Mouse (Mus musculus) midbrain, embryonic 11.5 days (tissue): ENCODE measurements at regions not wholly inside any gene's neighbourhood (a gene's known extent, or its start where the extent isn't known, plus 50 kb on each side); places are given as distances from the start of the nearest gene placed in this dataset.

Experiments
- ATAC-seq: fragments of 200-750 bp; cut with Nextera tagmentation; 2 replicates; pipeline ENCODE4 v1.8.0; 2017; ENCODE audit warnings: moderate TSS enrichment, moderate library complexity; ENCODE audit not compliant: low FRiP score
- DNase-seq: peaks from one replicate; pipeline ENCODE4 v3.0.0; 2015; ENCODE audit warnings: low spot score; ENCODE audit errors: missing footprints
- H3K27ac ChIP-seq: fragments of 300-500 bp; sonication (generic); 2 replicates; pipeline ENCODE4 v1.5.1; 2014; ENCODE audit warnings: low read depth, low read length
- H3K27me3 ChIP-seq: fragments of 300-500 bp; sonication (generic); 2 replicates; pipeline ENCODE4 v1.6.1; 2014; ENCODE audit warnings: mild to moderate bottlenecking, low read length, moderate library complexity, mixed read lengths; ENCODE audit not compliant: control insufficient read depth, insufficient read depth
- H3K36me3 ChIP-seq: fragments of 300-500 bp; sonication (generic); 2 replicates; pipeline ENCODE4 v1.6.1; 2014; ENCODE audit warnings: mild to moderate bottlenecking, low read length, moderate library complexity, mixed read lengths; ENCODE audit not compliant: control insufficient read depth, insufficient read depth
- H3K4me1 ChIP-seq: fragments of 300-500 bp; sonication (generic); 2 replicates; pipeline ENCODE4 v1.6.1; 2014; ENCODE audit warnings: low read length; ENCODE audit not compliant: control insufficient read depth, insufficient read depth
- H3K4me2 ChIP-seq: fragments of 300-500 bp; sonication (generic); 2 replicates; pipeline ENCODE4 v1.6.1; 2014; ENCODE audit warnings: mild to moderate bottlenecking, moderate library complexity
- H3K4me3 ChIP-seq: fragments of 300-500 bp; sonication (generic); 2 replicates; pipeline ENCODE4 v1.5.1; 2014; ENCODE audit warnings: low read depth, low read length
- H3K9ac ChIP-seq: fragments of 300-500 bp; sonication (generic); 2 replicates; pipeline ENCODE4 v1.6.1; 2014; ENCODE audit warnings: low read length
- H3K9me3 ChIP-seq: fragments of 300-500 bp; sonication (generic); 2 replicates; pipeline ENCODE4 v1.6.1; 2016; ENCODE audit warnings: low read length; ENCODE audit not compliant: control insufficient read depth
- WGBS: fragments of 180-500 bp; shearing (Covaris S2); extraction: QIAGEN DNeasy Blood & Tissue Kit; methylation state at CpG from one replicate; pipeline ENCODE4 v1.1.7; 2014; 5-methylcytosine and 5-hydroxymethylcytosine counted together

DNA sequence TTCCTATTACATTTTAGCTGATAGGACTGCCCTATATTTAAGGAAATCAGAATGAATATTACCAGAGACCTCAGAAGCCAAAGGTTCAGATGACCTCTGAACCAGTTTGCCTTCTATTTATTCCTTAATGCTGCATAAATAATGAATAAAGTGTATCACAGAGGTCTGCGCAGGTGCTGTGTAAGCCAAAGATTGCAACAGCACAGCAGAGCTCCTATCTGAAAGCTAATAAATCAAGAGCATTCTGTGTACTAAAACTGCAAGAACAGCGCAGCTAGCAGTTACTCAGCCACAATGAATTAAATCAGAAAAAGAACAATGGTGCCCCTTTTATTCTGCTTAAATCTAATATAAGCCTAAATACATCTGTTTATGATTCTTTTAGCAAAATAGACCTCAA lies 1208.5 kb downstream of the Rapgef2 start:
- no peak overlapping the region for H3K27ac ChIP-seq
- H3K4me1 ChIP-seq = no peaks in the 10 kb centered on the region
- ATAC-seq (no peak), DNase-seq (no peak)
- H3K4me2 ChIP-seq = no peak overlapping the region
- H3K9me3 ChIP-seq = no peaks in the 10 kb centered on the region
- no peak overlapping the region for H3K4me3 ChIP-seq
- H3K27me3 ChIP-seq = no peaks in the 10 kb centered on the region
- 84% methylated on average over 2 of the region's 2 CpGs for whole genome bisulfite sequencing
- H3K9ac ChIP-seq = no peak overlapping the region
- H3K36me3 ChIP-seq = no peaks in the 10 kb centered on the region

DNA sequence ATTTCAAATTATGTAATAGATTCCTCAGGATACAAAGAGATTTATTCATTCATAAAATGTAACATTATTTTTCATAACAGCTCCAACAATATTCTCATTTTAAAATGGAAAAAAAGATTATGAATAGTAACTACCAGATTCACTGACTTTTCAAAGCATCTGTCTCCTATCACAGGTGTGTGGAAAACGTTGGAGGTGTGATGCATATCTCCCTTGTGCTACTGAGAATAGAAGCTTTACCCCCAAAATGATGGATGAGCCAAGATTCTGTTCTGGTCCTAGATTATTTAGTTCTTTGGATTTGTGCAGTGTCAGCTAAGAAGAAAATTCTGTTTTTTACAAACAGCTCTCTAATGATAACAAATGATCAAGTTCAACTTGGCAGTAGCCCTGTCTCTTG lies 1209.0 kb downstream of the Rapgef2 start:
- Histone ChIP-seq H3K4me2 (no peak overlapping the region), H3K27me3 (no peaks in the 10 kb centered on the region), H3K4me1 (no peaks in the 10 kb centered on the region), H3K27ac (no peak overlapping the region), H3K9me3 (no peaks in the 10 kb centered on the region), H3K4me3 (no peak overlapping the region), H3K9ac (no peak overlapping the region), H3K36me3 (no peaks in the 10 kb centered on the region)
- WGBS = 69% methylated on average over 1 of the region's 1 CpGs
- ATAC-seq (no peak), DNase-seq (no peak)

DNA sequence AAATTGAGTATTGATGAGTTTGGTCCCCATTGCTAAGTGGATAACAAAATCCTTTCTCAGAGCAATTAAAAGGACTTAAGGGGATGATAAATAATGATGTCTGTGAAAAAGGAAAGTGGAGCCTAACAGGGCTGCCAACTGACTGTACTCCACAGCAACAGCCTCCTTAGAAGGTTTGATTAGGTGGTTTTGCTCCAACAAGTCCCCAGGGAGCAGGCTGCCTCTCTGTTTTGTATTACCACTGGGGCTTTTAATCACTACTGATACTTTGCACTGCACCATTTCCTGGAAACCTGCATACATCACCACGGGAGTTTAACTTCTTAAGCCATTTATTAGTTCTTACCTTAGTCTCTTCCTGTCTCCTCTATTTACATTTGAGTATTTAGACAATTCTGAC lies 1213.3 kb downstream of the Rapgef2 start:
- no peak for DNase-seq
- Histone ChIP-seq H3K27ac (no peak overlapping the region), H3K36me3 (no peaks in the 10 kb centered on the region), H3K27me3 (no peaks in the 10 kb centered on the region), H3K4me2 (no peak overlapping the region), H3K4me3 (no peak overlapping the region), H3K4me1 (no peaks in the 10 kb centered on the region), H3K9me3 (no peaks in the 10 kb centered on the region), H3K9ac (no peak overlapping the region)
- ATAC-seq = no peak
- 52% methylated on average over 1 of the region's 1 CpGs for WGBS

DNA sequence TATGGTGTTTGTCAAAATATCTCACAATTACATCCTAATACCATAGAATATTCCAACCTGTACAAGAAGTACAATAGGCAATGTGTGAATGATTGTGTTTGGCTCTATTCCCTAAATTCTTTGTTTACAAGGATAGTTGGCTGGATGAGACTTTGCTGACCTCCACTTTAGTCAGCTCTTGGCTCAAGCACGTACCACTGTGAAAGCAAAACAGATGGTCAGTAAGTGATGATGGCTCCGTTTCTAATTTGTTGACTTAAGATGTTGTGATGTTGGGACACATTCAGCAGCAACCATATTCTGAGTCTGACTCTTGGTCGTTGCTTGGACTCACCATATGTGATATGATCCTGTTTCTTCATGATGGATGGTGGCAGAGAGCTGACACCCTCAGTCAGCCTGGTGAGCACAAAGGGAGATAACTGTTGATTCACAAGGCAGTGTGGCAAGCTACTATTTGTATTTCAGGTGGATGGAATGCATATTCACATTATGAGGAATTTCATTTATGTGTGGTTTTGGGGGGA lies 1219.1 kb downstream of the Rapgef2 start:
- H3K4me2 ChIP-seq = no peak overlapping the region
- H3K36me3 ChIP-seq = no peaks in the 10 kb centered on the region
- H3K9me3 ChIP-seq = no peaks in the 10 kb centered on the region
- WGBS = 82% methylated on average over 3 of the region's 3 CpGs
- H3K9ac ChIP-seq = no peak overlapping the region
- H3K4me3 ChIP-seq = no peak overlapping the region
- no peaks in the 10 kb centered on the region for H3K27me3 ChIP-seq
- H3K27ac ChIP-seq = no peak overlapping the region
- no peaks in the 10 kb centered on the region for H3K4me1 ChIP-seq
- ATAC-seq (no peak), DNase-seq (no peak)

DNA sequence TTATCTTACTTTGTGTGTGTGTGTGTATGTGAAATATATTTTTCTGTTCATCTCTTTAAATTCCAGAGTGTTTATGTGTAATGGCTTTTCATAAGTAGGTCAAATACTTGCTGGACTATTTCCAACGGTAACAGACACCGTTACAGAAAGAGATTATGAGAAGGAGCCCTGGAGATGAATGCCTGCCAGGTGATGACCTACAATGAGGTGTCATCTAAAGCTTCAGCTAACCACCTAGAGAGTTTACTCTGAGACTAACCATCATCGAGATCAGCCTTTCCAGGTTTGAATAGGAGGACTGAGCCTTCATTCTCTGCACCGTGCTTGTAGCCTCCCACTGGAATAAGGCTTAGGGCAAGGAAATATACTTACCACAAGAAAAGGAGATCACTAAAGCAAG lies 1220.0 kb downstream of the Rapgef2 start:
- H3K9ac ChIP-seq = no peak overlapping the region
- H3K36me3 ChIP-seq = no peaks in the 10 kb centered on the region
- no peak overlapping the region for H3K4me3 ChIP-seq
- no peaks in the 10 kb centered on the region; the same call in 1 of the 2 replicates for H3K4me1 ChIP-seq
- no peak for DNase-seq
- no peak for ATAC-seq
- no peaks in the 10 kb centered on the region for H3K27me3 ChIP-seq
- WGBS = 87% methylated on average over 4 of the region's 4 CpGs
- no peak overlapping the region for H3K27ac ChIP-seq
- H3K4me2 ChIP-seq = no peak overlapping the region
- H3K9me3 ChIP-seq = no peaks in the 10 kb centered on the region

DNA sequence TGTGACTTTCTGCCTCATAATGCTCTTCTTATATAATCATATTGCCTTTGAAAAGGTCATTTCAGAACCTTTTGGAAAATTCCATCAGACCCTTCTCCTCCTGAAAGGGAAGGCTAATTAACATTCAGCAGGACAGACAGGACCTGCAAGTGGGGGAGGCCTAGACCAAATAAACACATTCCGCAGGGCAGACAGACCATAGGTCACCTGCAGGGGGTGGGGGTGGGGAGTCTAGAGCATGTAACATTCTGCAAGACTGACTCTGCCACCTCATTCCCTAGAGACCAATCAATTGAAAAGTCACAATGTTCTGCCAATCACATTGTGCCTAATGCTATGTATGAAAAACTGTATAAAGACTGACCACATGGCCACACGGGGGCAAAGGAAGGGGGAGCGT lies 1223.8 kb downstream of the Rapgef2 start:
- ATAC-seq (peak; percentile 65; the same call in 1 of the 2 replicates), DNase-seq (no peak)
- Histone ChIP-seq H3K4me3 (no peak overlapping the region), H3K9me3 (no peaks in the 10 kb centered on the region), H3K4me1 (no peaks in the 10 kb centered on the region; the same call in 1 of the 2 replicates), H3K4me2 (no peak overlapping the region), H3K27ac (no peak overlapping the region), H3K36me3 (no peaks in the 10 kb centered on the region), H3K9ac (no peak overlapping the region), H3K27me3 (no peaks in the 10 kb centered on the region)
- 59% methylated on average over 3 of the region's 3 CpGs for WGBS

DNA sequence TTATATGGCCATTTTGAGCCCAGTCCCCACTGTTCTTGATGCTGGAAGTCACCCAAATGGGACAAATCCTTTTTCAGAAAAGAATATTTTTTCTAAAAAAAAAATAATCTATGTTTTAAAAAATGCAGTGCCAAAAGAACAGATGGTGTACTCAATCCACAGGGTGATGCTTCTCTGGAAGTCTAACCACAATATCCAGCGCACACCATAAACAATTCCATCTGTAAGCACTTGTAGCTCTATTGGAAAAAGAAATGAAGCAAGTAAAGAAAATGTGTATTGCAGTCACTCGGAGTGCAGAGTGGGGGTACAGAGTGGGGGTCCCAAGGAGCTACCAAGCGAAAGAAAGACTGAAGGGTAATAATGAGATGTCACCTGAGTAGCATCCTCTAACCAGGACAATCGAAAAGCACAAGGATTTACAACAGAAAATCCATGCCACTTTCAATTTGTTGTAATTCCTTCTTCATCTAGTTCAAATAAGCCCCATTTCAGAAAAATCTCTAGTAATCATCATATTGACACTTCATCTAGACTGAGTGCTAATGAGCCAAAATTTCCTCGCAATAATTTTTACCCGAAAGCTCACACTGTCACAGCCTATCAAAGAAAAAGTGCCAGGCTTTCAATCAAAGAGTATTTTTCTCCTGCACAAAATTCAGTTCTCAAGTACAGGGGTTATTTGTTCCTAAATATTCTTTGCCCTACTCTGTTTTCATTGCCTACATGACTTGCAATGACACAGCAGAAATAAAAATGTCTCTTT lies 1226.3 kb downstream of the Rapgef2 start:
- 82% methylated on average over 6 of the region's 6 CpGs for WGBS
- Histone ChIP-seq H3K27me3 (no peaks in the 10 kb centered on the region), H3K4me3 (no peak overlapping the region), H3K9me3 (no peaks in the 10 kb centered on the region), H3K36me3 (no peaks in the 10 kb centered on the region), H3K27ac (no peak overlapping the region), H3K4me1 (no peaks in the 10 kb centered on the region; the same call in 1 of the 2 replicates), H3K4me2 (no peak overlapping the region), H3K9ac (no peak overlapping the region)
- ATAC-seq (no peak), DNase-seq (no peak)
